Mouse (Mus musculus) embryonic stem cell, embryonic (primary cell): ENCODE results near the gene Kmt2b.

Source experiments
- CTCF ChIA-PET, 4 experiments: fragments of 300-600 bp in 2 of 4; fragments of 350-600 bp in 2 of 4; sonication (Branson Sonifier 250); formaldehyde crosslinking; loops; one replicate each; lab custom pipeline; 2022; ENCODE audit warnings: inconsistent platforms in 2 of 4; lab: Charles Lee
- POLR2A ChIA-PET, 4 experiments: fragments of 300-600 bp in 2 of 4; fragments of 350-600 bp in 2 of 4; sonication (Branson Sonifier 250); formaldehyde crosslinking; loops; one replicate each; lab custom pipeline; 2022; ENCODE audit warnings: antibody characterized with exemption in 4 of 4, inconsistent platforms in 1 of 4; lab: Charles Lee

Gene Kmt2b

GRCm38 (mm10) chr7:30592772-30593423 lies 4.4 kb upstream of the Kmt2b start:
- ChIA-PET POLR2A (interaction anchor here in 3 of 4 experiments (0.5 to 8.4 kb wide), 17 partner anchors 8 to 158 kb away, joined by 3 to 85 read pairs (median 6); partner anchors contain the start of genes Cox6b1 (in 2 of the 3), Haus5 (in 1 of the 3), Hspb6 (in 1 of the 3) and Proser3 (in 1 of the 3)), CTCF (interaction anchor here in 3 of 4 experiments (0.5 to 6.8 kb wide), 9 partner anchors 13 to 409 kb away, joined by 3 to 43 read pairs (median 5); partner anchors contain the start of gene Cox7a1 (in 1 of the 3))

- ChIA-PET CTCF (interaction anchor here in 3 of 4 experiments (1.0 to 6.8 kb wide), 9 partner anchors 11 to 407 kb away, joined by 3 to 43 read pairs (median 9); partner anchors contain the start of genes Cox7a1 (in 1 of the 3) and Upk1a (in 1 of the 3)), POLR2A (interaction anchor here (0.8 to 8.4 kb wide), 19 partner anchors 8 to 311 kb away, joined by 3 to 85 read pairs (median 4); partner anchors contain the start of genes Cox6b1 (in 2 of the 4), Thap8 (in 1 of the 4), Upk1a (in 1 of the 4) and Wdr62 (in 1 of the 4))
These were observed 3.1 kb upstream of the Kmt2b start for GRCm38 (mm10) chr7:30591605-30591951.

- POLR2A ChIA-PET: interaction anchor here in 3 of 4 experiments (0.8 to 8.4 kb wide), 15 partner anchors 9 to 311 kb away, joined by 3 to 85 read pairs (median 4); partner anchors contain the start of genes Thap8 (in 2 of the 3), Wdr62 (in 2 of the 3), Cox6b1 (in 1 of the 3) and Upk1a (in 1 of the 3)
- CTCF ChIA-PET: interaction anchor here (0.5 to 6.8 kb wide), 9 partner anchors 12 to 349 kb away, joined by 3 to 43 read pairs (median 7); partner anchors contain the start of gene Upk1a (in 1 of the 4)
These were observed 2.5 kb upstream of the Kmt2b start for GRCm38 (mm10) chr7:30590927-30591604.

- POLR2A ChIA-PET: interaction anchor here (0.6 to 12.5 kb wide), 36 partner anchors 8 to 367 kb away, joined by 3 to 149 read pairs (median 5); partner anchors contain the start of genes Wdr62 (in 3 of the 4), Zbtb32 (in 3 of the 4), Cox6b1 (in 2 of the 4) and Gm49396 (in 2 of the 4)
- CTCF ChIA-PET: interaction anchor here (0.5 to 6.8 kb wide), 22 partner anchors 9 to 508 kb away, joined by 3 to 43 read pairs (median 3); partner anchors contain the start of genes Zbtb32 (in 2 of the 4) and Upk1a (in 1 of the 4)
These were observed 1.1 kb upstream of the Kmt2b start for GRCm38 (mm10) chr7:30589435-30590301.

- CTCF ChIA-PET: interaction anchor here (0.6 to 6.8 kb wide), 12 partner anchors 10 to 251 kb away, joined by 3 to 43 read pairs (median 5); partner anchors contain the start of gene Zbtb32 (in 2 of the 4)
- POLR2A ChIA-PET: interaction anchor here (0.5 to 12.5 kb wide), 41 partner anchors 9 to 1910 kb away, joined by 3 to 149 read pairs (median 5); partner anchors contain the start of genes Cox6b1 (in 3 of the 4), Zbtb32 (in 3 of the 4), Gm49396 (in 2 of the 4) and Haus5 (in 2 of the 4)
These were observed 471 bp downstream of the Kmt2b start for GRCm38 (mm10) chr7:30587842-30588667.

- ChIA-PET CTCF (interaction anchor here in 2 of 4 experiments (0.6 to 0.7 kb wide), 2 partner anchors 18 to 22 kb away, joined by 3 to 4 read pairs; no protein-coding TSS in a partner anchor), POLR2A (interaction anchor here in 2 of 4 experiments (0.7 to 12.5 kb wide), 15 partner anchors 8 to 39 kb away, joined by 3 to 149 read pairs (median 4); partner anchors contain the start of genes Cox6b1 (in 1 of the 2), Gm49396 (in 1 of the 2), Hspb6 (in 1 of the 2) and Proser3 (in 1 of the 2))
These were observed 2.0 kb downstream of the Kmt2b start for GRCm38 (mm10) chr7:30586455-30587020.

- CTCF ChIA-PET: interaction anchor here in 2 of 4 experiments (1.0 to 1.1 kb wide), 2 partner anchors 22 to 28 kb away, joined by 3 to 6 read pairs; partner anchors contain the start of genes Gm49396 (in 1 of the 2), Psenen (in 1 of the 2) and U2af1l4 (in 1 of the 2)
These were observed 3.4 kb downstream of the Kmt2b start for GRCm38 (mm10) chr7:30585170-30585569.

GRCm38 (mm10) chr7:30584339-30584738 lies 4.2 kb downstream of the Kmt2b start:
- ChIA-PET POLR2A (interaction anchor here in 3 of 4 experiments (0.6 to 12.5 kb wide), 10 partner anchors 8 to 51 kb away, joined by 3 to 149 read pairs (median 6); partner anchors contain the start of genes Gm49396 (in 1 of the 3), Psenen (in 1 of the 3) and U2af1l4 (in 1 of the 3)), CTCF (interaction anchor here in 1 of 4 experiments (1.0 kb wide), 1 partner anchor 29 kb away, joined by 3 read pairs; no protein-coding TSS in a partner anchor)

More at GRCm38 (mm10) chr7:30585170-30585569, 3.4 kb downstream of the Kmt2b start:
- POLR2A ChIA-PET: interaction anchor here in 3 of 4 experiments (0.6 to 12.5 kb wide), 16 partner anchors 9 to 1430 kb away, joined by 3 to 149 read pairs (median 4); partner anchors contain the start of genes Gm49396 (in 2 of the 3), Psenen (in 2 of the 3) and U2af1l4 (in 2 of the 3)

GRCm38 (mm10) chr7:30581547-30581946 lies 7.0 kb downstream of the Kmt2b start:
- ChIA-PET POLR2A (interaction anchor here in 3 of 4 experiments (0.8 to 12.5 kb wide), 10 partner anchors 9 to 179 kb away, joined by 3 to 149 read pairs (median 5); partner anchors contain the start of genes Hspb6 (in 2 of the 3) and Proser3 (in 2 of the 3)), CTCF (interaction anchor here in 1 of 4 experiments (0.6 kb wide), 1 partner anchor 1640 kb away, joined by 3 read pairs; no protein-coding TSS in a partner anchor)

GRCm38 (mm10) chr7:30579950-30580349 lies 8.6 kb downstream of the Kmt2b start:
- ChIA-PET CTCF (interaction anchor here in 1 of 4 experiments (1.3 kb wide), 1 partner anchor 28 kb away, joined by 3 read pairs; no protein-coding TSS in a partner anchor), POLR2A (interaction anchor here in 3 of 4 experiments (0.8 to 12.5 kb wide), 9 partner anchors 7 to 29 kb away, joined by 3 to 149 read pairs (median 5); partner anchors contain the start of genes Gm49396 (in 1 of the 3), Psenen (in 1 of the 3) and U2af1l4 (in 1 of the 3))

- ChIA-PET CTCF (interaction anchor here in 1 of 4 experiments (1.7 kb wide), 1 partner anchor 16 kb away, joined by 5 read pairs; the partner anchor contains the start of gene Kmt2b), POLR2A (interaction anchor here in 3 of 4 experiments (0.6 to 11.1 kb wide), 17 partner anchors 8 to 292 kb away, joined by 3 to 149 read pairs (median 4); partner anchors contain the start of genes Gm49396 (in 2 of the 3), Kmt2b (in 2 of the 3), Psenen (in 2 of the 3) and U2af1l4 (in 2 of the 3))
These were observed 15.6 kb downstream of the Kmt2b start for GRCm38 (mm10) chr7:30572969-30573368.

- ChIA-PET CTCF (interaction anchor here in 1 of 4 experiments (1.7 kb wide), 1 partner anchor 16 kb away, joined by 5 read pairs; the partner anchor contains the start of gene Kmt2b), POLR2A (interaction anchor here in 3 of 4 experiments (0.6 to 11.1 kb wide), 19 partner anchors 9 to 292 kb away, joined by 3 to 149 read pairs (median 4); partner anchors contain the start of genes Gm49396 (in 2 of the 3), Kmt2b (in 2 of the 3), Proser3 (in 2 of the 3) and Psenen (in 2 of the 3))
These were observed 16.1 kb downstream of the Kmt2b start for GRCm38 (mm10) chr7:30572389-30572788.

- CTCF ChIA-PET: interaction anchor here in 3 of 4 experiments (0.5 to 1.9 kb wide), 5 partner anchors 10 to 296 kb away, joined by 3 to 7 read pairs (median 3); no protein-coding TSS in a partner anchor
- POLR2A ChIA-PET: interaction anchor here (0.7 to 11.1 kb wide), 21 partner anchors 8 to 485 kb away, joined by 3 to 149 read pairs (median 5); partner anchors contain the start of genes Hspb6 (in 2 of the 4), Kmt2b (in 2 of the 4), Proser3 (in 2 of the 4) and Lin37 (in 1 of the 4)
These were observed 21.0 kb downstream of the Kmt2b start for GRCm38 (mm10) chr7:30567555-30567954.

- CTCF ChIA-PET: interaction anchor here in 1 of 4 experiments (1.9 kb wide), 1 partner anchor 8 kb away, joined by 4 read pairs; no protein-coding TSS in a partner anchor
These were observed 22.5 kb downstream of the Kmt2b start for GRCm38 (mm10) chr7:30566033-30566432.

More at GRCm38 (mm10) chr7:30566033-30566432, 22.5 kb downstream of the Kmt2b start:
- POLR2A ChIA-PET: interaction anchor here in 3 of 4 experiments (0.5 to 11.1 kb wide), 12 partner anchors 8 to 84 kb away, joined by 3 to 149 read pairs (median 8); partner anchors contain the start of genes Kmt2b (in 2 of the 3), Cox6b1 (in 1 of the 3), Hspb6 (in 1 of the 3) and Lin37 (in 1 of the 3)
